In the genomic region with DNA sequence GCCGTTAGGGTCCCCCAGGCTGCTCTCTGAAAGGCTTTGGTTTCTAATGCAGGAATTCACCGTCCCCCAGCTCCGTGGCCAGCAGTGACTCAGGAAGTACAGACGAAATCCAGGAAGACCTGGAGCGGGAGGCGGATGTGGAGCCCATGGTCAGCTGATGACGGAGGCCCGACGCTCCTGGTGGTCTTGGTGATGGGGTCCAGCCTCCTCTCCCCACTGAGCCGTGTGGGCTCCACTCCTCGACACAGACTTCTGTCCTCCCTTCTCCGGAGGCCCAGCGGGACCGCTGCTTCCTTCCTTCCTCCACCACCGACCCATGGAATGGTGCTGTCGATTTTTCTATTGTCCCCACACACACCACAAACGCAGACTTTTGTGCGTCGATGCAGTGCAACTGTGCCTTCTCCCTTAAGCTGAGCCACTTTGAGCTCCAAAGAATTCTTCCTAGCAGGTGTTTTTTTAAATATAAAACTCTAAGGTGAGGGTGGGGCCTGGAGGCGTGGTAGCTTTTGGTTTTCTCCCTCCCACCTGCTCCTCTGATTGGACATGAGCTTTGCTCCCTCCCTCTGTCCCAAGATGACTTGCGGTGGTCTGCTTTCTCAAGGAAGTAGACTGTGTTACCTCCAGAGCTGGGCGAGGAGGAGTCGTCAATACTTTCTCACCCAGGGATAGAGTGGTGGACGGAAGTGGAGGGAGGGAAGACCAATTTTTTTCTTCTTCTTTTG, we compare ENCODE assay signal across 8 mouse cellular contexts. TPM values are rescaled to one million over a fixed set of nuclear protein-coding genes. Genes with fewer than 3 reads are reported as not detected.
A peak's percentile ranks its signal among the peaks of the same experiment; 100 is the strongest.
DNase-seq lines count a peak whose midpoint lies in the region; ATAC-seq lines count a peak whose summit lies in the region.

No protein-coding gene starts in this region.

- H3K4me1 ChIP-seq in embryonic facial prominence, embryonic 11.5 days (ENCODE audit: control insufficient read depth, insufficient read depth, low read length): no peaks in the 10 kb centered on the region
- H3K4me1 ChIP-seq in limb, embryonic 12.5 days (replicated peaks): peaks cover 12% of the 10 kb centered on the region
- H3K4me1 ChIP-seq in midbrain, embryonic 12.5 days: peaks cover 20% of the 10 kb centered on the region

- DNase-seq in R1 (ENCODE audit: low read depth, low spot score): peak; percentile 91
- DNase-seq in embryonic facial prominence, embryonic 11.5 days (ENCODE audit: low spot score): peak; percentile 68
- peak; percentile 45 for DNase-seq in heart, postnatal 4 days
- DNase-seq in thymus, adult 18-20 months: peak; percentile 65 to 82
- DNase-seq in layer of hippocampus, adult 9-10 months (ENCODE audit: low spot score): no peak
- no peak for DNase-seq in layer of hippocampus, postnatal 25 days (ENCODE audit: extremely low spot score in 1 of 2, low spot score in 1 of 2)

- H3K36me3 ChIP-seq in embryonic facial prominence, embryonic 11.5 days (replicated peaks; ENCODE audit: control insufficient read depth, insufficient read depth, low read depth, low read length): peaks cover 3% of the 10 kb centered on the region; the same call in 1 of the 2 replicates
- peaks cover 49% of the 10 kb centered on the region for H3K36me3 ChIP-seq in limb, embryonic 12.5 days
- peaks cover 20% of the 10 kb centered on the region for H3K36me3 ChIP-seq in midbrain, embryonic 12.5 days

- H3K4me2 ChIP-seq in embryonic facial prominence, embryonic 11.5 days (ENCODE audit: low read depth, low read length): peak overlapping the region; percentile 32
- H3K4me2 ChIP-seq in limb, embryonic 12.5 days: peak overlapping the region; percentile 60
- peak overlapping the region; percentile 64 for H3K4me2 ChIP-seq in midbrain, embryonic 12.5 days (replicated peaks)

- peak overlapping the region; percentile 50 for H3K9ac ChIP-seq in embryonic facial prominence, embryonic 11.5 days (replicated peaks; ENCODE audit: low read length)
- peak overlapping the region; percentile 18; the same call in 1 of the 2 replicates for H3K9ac ChIP-seq in limb, embryonic 12.5 days (replicated peaks)
- peak overlapping the region; percentile 64 for H3K9ac ChIP-seq in midbrain, embryonic 12.5 days (replicated peaks)

- no peak for ATAC-seq in embryonic facial prominence, embryonic 11.5 days (replicated peaks; ENCODE audit: insufficient number of reproducible peaks, low FRiP score, low TSS enrichment, low read depth)
- peak; percentile 59 for ATAC-seq in limb, embryonic 12.5 days (ENCODE audit: insufficient number of reproducible peaks, insufficient read depth, low FRiP score, low TSS enrichment, low read depth)
- peak; percentile 76 for ATAC-seq in midbrain, embryonic 12.5 days (ENCODE audit: low FRiP score, low read depth)

- no peaks in the 10 kb centered on the region for H3K9me3 ChIP-seq in embryonic facial prominence, embryonic 11.5 days (replicated peaks; ENCODE audit: control insufficient read depth, low read length)
- peaks cover 5% of the 10 kb centered on the region for H3K9me3 ChIP-seq in limb, embryonic 12.5 days
- 0 out of 2 replicates have a peak, but pooled peaks cover 6% of the 10 kb centered on the region for H3K9me3 ChIP-seq in midbrain, embryonic 12.5 days

- H3K27me3 ChIP-seq in embryonic facial prominence, embryonic 11.5 days (ENCODE audit: control insufficient read depth, insufficient read depth, low read length): no peaks in the 10 kb centered on the region
- H3K27me3 ChIP-seq in limb, embryonic 12.5 days: no peaks in the 10 kb centered on the region
- no peaks in the 10 kb centered on the region for H3K27me3 ChIP-seq in midbrain, embryonic 12.5 days

- peak overlapping the region; percentile 16 for H3K4me3 ChIP-seq in embryonic facial prominence, embryonic 11.5 days (ENCODE audit: low read depth, low read length)
- peak overlapping the region; percentile 39 for H3K4me3 ChIP-seq in limb, embryonic 12.5 days (replicated peaks)
- peak overlapping the region; percentile 53 for H3K4me3 ChIP-seq in midbrain, embryonic 12.5 days

- WGBS in embryonic facial prominence, embryonic 11.5 days: 13% methylated on average over 24 of the region's 24 CpGs
- WGBS in limb, embryonic 12.5 days: 11% methylated on average over 24 of the region's 24 CpGs
- 7% methylated on average over 23 of the region's 24 CpGs for WGBS in midbrain, embryonic 12.5 days

- H3K27ac ChIP-seq in embryonic facial prominence, embryonic 11.5 days (replicated peaks; ENCODE audit: low read depth, low read length): no peak overlapping the region
- H3K27ac ChIP-seq in limb, embryonic 12.5 days: 0 out of 2 replicates have a peak overlapping the region, but pooled peaks have one; percentile 25
- peak overlapping the region; percentile 65 for H3K27ac ChIP-seq in midbrain, embryonic 12.5 days (replicated peaks)

RNA-seq across cellular contexts. Expression of gene Aldh4a1, which starts 6.2 kb away (rescaled TPM):
- 13.1 and 14.7 TPM in 2 replicates for polyA plus RNA-seq in embryonic facial prominence, embryonic 11.5 days (2014; fragmentation: Nextera tagmentation; extraction: Ambion mirVana)
- total RNA-seq in heart, postnatal 4 days (2021): 10 to 100 TPM; 15.1 to 15.4 TPM
- polyA plus RNA-seq in limb, embryonic 12.5 days (2016; fragmentation: Nextera tagmentation; extraction: Ambion mirVana): 24.3 and 25.3 TPM in 2 replicates
- 17.5 and 19.6 TPM in 2 replicates for polyA plus RNA-seq in midbrain, embryonic 12.5 days (2016; fragmentation: Nextera tagmentation; extraction: Ambion mirVana)
- 10 to 100 TPM; 18.0 to 20.2 TPM for total RNA-seq in layer of hippocampus, postnatal 25 days (2021)

RNA-seq across cellular contexts. Expression of gene Gm21969, which starts 13.5 kb away (rescaled TPM):
- polyA plus RNA-seq in embryonic facial prominence, embryonic 11.5 days (2014; fragmentation: Nextera tagmentation; extraction: Ambion mirVana): not detected in 2 replicates
- total RNA-seq in heart, postnatal 4 days (2021): not detected
- not detected in 2 replicates for polyA plus RNA-seq in limb, embryonic 12.5 days (2016; fragmentation: Nextera tagmentation; extraction: Ambion mirVana)
- polyA plus RNA-seq in midbrain, embryonic 12.5 days (2016; fragmentation: Nextera tagmentation; extraction: Ambion mirVana): not detected in 2 replicates
- total RNA-seq in layer of hippocampus, postnatal 25 days (2021): not detected

RNA-seq across cellular contexts. Expression of gene Tas1r2, which starts 36.9 kb away (rescaled TPM):
- polyA plus RNA-seq in embryonic facial prominence, embryonic 11.5 days (2014; fragmentation: Nextera tagmentation; extraction: Ambion mirVana): not detected in 2 replicates
- not detected for total RNA-seq in heart, postnatal 4 days (2021)
- polyA plus RNA-seq in limb, embryonic 12.5 days (2016; fragmentation: Nextera tagmentation; extraction: Ambion mirVana): not detected in 2 replicates
- polyA plus RNA-seq in midbrain, embryonic 12.5 days (2016; fragmentation: Nextera tagmentation; extraction: Ambion mirVana): not detected in 2 replicates
- not detected for total RNA-seq in layer of hippocampus, postnatal 25 days (2021)

Comparison
In these comparisons a context has a peak if more than half of its experiments do, and no peak if none do; other contexts are left out.
1. DNase-seq: peak in R1 (single experiment), embryonic facial prominence, embryonic 11.5 days (single experiment), heart, postnatal 4 days (single experiment) and thymus, adult 18-20 months (2 of 2); none in layer of hippocampus, adult 9-10 months (single experiment) and layer of hippocampus, postnatal 25 days (0 of 2).
2. Peak in every context shown above with its lines, with median percentiles within 50 percentile points of each other: H3K4me2 ChIP-seq, H3K4me3 ChIP-seq and H3K9ac ChIP-seq.